Mouse (Mus musculus): ENCODE measurements around the gene Mcat.

DNA sequence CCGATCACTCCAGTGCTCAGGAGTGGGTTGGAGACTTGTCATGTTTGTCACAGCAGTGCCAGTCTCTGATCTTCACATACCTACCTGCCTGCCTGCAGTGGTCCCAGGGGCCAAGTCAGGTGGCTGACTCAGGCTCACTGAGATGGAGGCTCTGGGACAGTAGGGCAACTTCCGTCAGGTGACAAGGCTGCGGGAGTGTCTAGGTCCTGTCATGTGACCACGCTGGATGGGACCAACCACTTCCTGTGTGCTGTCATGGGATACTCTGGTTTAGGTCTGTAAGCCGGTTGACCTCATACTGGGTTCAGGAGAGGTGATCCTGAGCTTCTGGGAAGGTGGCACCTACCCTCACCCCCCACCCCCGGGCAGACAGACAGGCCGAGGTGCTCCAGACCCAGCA is 17.6 kb downstream of the Mcat start:
- no peak for TF ChIP-seq CTCF (IDR thresholded peaks at IDR 0.05; ENCODE audit: low read depth)
- no peak for TF ChIP-seq EP300 (optimal IDR thresholded peaks at IDR 0.05)

Data from stomach, postnatal 0 days (tissue).